Mouse (Mus musculus): ENCODE data around the gene Tulp3. TPM values are rescaled to one million over a fixed set of nuclear protein-coding genes. Genes with fewer than 3 reads are reported as not detected.
"Not testable (repeated sequence)": the region's sequence is repeated elsewhere in the genome, so short reads cannot be mapped to it uniquely, and the experiment has no call there.

Gene Tulp3
- polyA plus RNA-seq, 1 experiment from 2014 or later: 79.6 TPM

DNA sequence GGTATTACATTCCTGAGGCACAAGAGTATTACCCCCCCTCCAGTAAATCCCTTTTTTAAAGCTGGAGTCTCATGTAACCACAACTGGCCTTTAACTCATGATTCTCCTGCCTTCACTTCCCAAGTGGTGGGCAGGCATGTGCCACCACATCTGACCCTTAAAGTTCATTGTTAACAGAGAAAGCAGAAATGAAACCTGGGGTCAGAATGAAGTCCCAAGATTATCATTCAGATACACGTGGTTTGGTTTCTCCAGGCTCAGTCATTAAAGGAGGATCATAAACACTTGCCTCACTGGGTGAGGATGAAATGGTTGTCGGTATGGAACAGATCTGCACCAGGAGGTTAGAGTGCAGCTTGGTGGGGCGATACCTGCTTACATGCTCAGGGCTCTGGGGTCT is 25.6 kb upstream of the Tulp3 start:
- no peak for TF ChIP-seq CTCF (IDR thresholded peaks at IDR 0.05)
- CTCF ChIA-PET: interaction anchor here (1.0 to 1.8 kb wide), 3 partner anchors 15 to 30 kb away, joined by 4 to 14 read pairs (median 6); no protein-coding TSS in a partner anchor
- no peaks in the 10 kb centered on the region for H3K27me3 ChIP-seq
- POLR2A ChIA-PET: interaction anchor here (1.5 kb wide), 1 partner anchor 19 kb away, joined by 3 read pairs; no protein-coding TSS in a partner anchor
- ATAC-seq: no peak
- in situ Hi-C loops (cut with MboI; ENCODE audit: low pct_unique_long_range_greater_than_20kb): no loop called here
- DNase-seq (ENCODE audit: low read depth, low spot score): no peak

DNA sequence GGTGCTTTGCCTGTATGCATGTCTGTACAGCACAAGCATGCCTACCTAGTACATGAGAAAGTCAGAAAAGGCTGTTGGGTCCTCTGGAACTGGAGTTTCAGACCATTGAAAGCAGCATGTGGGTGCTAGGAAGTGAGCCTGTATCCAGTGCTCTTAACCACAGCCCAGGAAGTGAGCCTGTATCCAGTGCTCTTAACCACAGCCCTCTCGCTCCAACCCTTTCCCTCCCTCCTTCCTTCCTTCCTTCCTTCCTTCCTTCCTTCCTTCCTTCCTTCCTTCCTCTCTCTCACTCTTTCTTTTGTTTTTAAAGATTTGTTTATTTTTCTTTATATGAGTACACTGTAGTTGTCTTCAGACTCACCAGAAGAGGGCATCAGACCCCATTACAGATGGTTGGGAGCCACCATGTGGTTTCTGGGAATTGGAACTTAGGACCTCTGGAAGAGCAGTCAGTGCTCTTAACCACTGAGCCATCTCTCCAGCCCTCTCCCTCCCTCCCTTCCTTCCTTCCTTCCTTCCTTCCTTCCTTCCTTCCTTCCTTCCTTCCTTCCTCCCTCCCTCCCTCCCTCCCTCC is 25.0 kb upstream of the Tulp3 start:
- ATAC-seq; POLR2A ChIA-PET; H3K27me3 ChIP-seq; DNase-seq (ENCODE audit: low read depth, low spot score); in situ Hi-C loops (cut with MboI; ENCODE audit: low pct_unique_long_range_greater_than_20kb): not testable (repeated sequence)
- CTCF ChIA-PET: interaction anchor here (1.5 to 1.8 kb wide), 3 partner anchors 17 to 31 kb away, joined by 4 to 14 read pairs (median 9); no protein-coding TSS in a partner anchor

DNA sequence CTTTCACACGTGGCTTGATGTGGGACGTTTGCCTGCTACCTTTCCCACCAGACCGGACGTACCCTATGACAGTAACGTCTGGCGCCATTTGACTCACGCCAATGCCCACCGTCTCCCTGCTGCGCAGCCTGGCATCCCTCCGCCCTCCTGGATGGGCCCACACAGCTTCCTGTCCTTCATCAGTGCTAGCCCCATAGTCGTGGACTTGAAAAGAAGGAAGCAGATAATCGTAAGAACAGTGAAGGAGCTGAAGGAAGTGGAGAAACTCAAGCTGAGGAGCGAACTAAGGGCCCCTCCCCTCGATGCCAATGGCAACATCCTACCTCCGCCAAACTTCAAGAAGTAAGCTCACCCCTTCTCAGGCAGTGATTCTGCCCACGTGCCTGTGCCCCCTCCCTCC is 24.0 kb upstream of the Tulp3 start:
- in situ Hi-C loops (cut with MboI; ENCODE audit: low pct_unique_long_range_greater_than_20kb): no loop called here
- ChIA-PET POLR2A (no interaction called here), CTCF (interaction anchor here (1.5 kb wide), 1 partner anchor 31 kb away, joined by 9 read pairs; no protein-coding TSS in a partner anchor)
- TF ChIP-seq CTCF (IDR thresholded peaks at IDR 0.05): no peak
- DNase-seq (ENCODE audit: low read depth, low spot score): no peak
- H3K27me3 ChIP-seq: no peaks in the 10 kb centered on the region
- ATAC-seq: no peak

DNA sequence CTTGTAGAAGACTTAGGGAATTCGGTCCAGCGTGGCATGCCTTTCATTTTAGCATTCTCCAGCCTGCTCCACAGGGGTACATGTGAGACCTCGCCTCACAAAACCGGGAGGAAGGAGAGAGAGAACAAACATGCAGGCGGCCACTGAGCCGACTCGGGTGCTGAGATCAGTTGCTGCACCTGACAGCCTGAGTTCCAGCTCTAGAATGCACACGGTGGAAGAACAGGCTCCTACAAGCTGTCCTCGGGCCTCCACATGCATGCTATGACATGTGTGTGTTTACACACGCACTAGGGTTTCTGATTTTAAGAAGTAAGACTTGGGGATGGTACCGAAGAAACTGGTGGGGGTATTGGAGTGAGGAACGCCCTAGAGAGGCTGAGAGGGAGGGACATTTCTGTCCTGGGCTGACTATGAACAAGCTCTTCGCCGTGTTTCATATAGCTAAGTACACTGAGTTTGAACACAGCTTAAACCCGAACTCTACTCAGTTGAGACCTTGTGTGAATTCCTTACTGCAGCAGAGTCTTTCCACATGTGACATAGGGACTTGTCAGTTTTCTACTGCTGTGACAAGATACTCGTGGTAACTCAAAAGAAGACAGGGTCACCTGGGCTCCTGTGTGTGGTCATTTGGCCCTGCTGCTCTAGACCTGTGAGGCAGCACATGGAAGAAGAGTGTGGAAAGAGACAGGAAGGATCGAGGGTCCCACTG is 20.9 kb upstream of the Tulp3 start:
- CTCF ChIA-PET: interaction anchor here (1.0 kb wide), 1 partner anchor 35 kb away, joined by 3 read pairs; no protein-coding TSS in a partner anchor
- POLR2A ChIA-PET: interaction anchor here (0.6 to 0.7 kb wide), 2 partner anchors 16 to 17 kb away, joined by 3 to 5 read pairs; no protein-coding TSS in a partner anchor
- H3K27me3 ChIP-seq: no peaks in the 10 kb centered on the region
- ATAC-seq (no peak), DNase-seq (ENCODE audit: low read depth, low spot score) (no peak)
- TF ChIP-seq CTCF (IDR thresholded peaks at IDR 0.05): no peak
- in situ Hi-C loops (cut with MboI; ENCODE audit: low pct_unique_long_range_greater_than_20kb): no loop called here

DNA sequence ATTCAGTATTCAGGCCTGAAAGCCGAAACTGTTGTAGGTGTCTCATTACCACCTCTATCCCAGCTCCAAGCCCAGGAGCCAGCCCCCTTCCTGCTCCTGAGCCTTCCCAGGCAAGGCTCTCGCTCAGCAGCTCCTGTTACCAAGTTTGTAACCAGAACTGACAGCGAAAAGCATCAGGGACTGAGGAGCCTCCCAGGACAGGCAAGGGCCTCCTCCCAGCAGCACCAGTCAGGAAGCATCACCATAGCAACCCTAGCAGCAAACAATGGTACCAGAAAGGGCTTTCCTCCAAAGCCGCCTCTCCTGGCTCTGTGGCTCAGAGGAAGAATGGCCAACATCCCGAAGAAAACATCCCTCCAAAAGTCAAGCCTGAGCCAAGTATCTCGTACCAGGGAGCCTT is 19.5 kb upstream of the Tulp3 start, which contains the start of the genes Tex52 and Gm44596:
Gene Tex52 (plus strand): TSS at position 265 of the 400 bp plus-strand sequence.
Gene Gm44596 (plus strand): TSS at position 312 of the 400 bp plus-strand sequence.
- CTCF ChIA-PET: interaction anchor here (1.9 to 2.1 kb wide), 2 partner anchors 11 to 36 kb away, joined by 4 to 6 read pairs; no protein-coding TSS in a partner anchor
- DNase-seq (ENCODE audit: low read depth, low spot score): no peak
- POLR2A ChIA-PET: no interaction called here
- no peak for TF ChIP-seq CTCF (IDR thresholded peaks at IDR 0.05)
- no peaks in the 10 kb centered on the region for H3K27me3 ChIP-seq
- ATAC-seq: no peak
- in situ Hi-C loops (cut with MboI; ENCODE audit: low pct_unique_long_range_greater_than_20kb): no loop called here

DNA sequence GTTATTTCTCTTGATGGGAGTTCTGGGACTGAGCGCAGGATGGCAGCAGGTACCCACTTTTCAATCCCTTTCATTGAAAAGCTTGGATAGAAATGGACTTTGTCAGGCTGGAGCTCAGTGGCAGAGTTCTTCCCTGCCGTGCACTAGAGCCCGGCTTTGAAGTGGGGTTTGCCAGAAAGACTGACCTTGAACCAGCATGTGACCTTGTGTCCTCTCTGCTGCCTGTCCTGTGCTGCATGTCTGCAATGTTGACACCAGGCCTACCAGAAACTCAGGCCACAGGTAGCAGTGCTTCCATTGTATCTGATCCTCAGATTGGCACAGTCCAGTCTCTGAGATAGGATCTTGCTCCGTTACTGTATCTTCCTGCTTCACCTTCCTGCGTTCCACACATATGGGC is 14.4 kb upstream of the Tulp3 start:
- ATAC-seq (no peak), DNase-seq (ENCODE audit: low read depth, low spot score) (no peak)
- in situ Hi-C loops (cut with MboI; ENCODE audit: low pct_unique_long_range_greater_than_20kb): no loop called here
- no peak for TF ChIP-seq CTCF (IDR thresholded peaks at IDR 0.05)
- no peaks in the 10 kb centered on the region for H3K27me3 ChIP-seq
- POLR2A ChIA-PET: no interaction called here
- CTCF ChIA-PET: no interaction called here

DNA sequence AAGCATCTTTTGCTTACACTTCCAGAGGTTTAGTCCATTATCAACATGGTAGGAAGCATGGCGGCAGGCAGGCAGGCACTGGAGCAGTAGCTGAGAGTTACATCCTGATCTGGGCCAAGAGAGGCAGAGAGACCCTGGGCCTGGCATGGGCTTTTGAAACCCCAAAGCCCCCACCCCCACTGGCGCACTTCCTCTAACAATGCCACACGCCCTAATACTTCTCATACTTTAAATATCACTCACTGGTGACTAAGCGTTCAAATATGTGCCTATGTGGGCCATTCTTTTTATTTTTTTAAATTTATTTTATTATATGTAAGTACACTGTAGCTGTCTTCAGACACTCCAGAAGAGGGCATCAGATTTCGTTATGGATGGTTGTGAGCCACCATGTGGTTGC is 10.8 kb upstream of the Tulp3 start:
- no peaks in the 10 kb centered on the region for H3K27me3 ChIP-seq
- CTCF ChIA-PET: interaction anchor here (1.2 to 3.4 kb wide), 2 partner anchors 29 to 45 kb away, joined by 3 to 18 read pairs; no protein-coding TSS in a partner anchor
- DNase-seq (ENCODE audit: low read depth, low spot score): no peak
- in situ Hi-C loops (cut with MboI; ENCODE audit: low pct_unique_long_range_greater_than_20kb): no loop called here
- ATAC-seq: no peak
- POLR2A ChIA-PET: no interaction called here
- TF ChIP-seq CTCF (IDR thresholded peaks at IDR 0.05): no peak

DNA sequence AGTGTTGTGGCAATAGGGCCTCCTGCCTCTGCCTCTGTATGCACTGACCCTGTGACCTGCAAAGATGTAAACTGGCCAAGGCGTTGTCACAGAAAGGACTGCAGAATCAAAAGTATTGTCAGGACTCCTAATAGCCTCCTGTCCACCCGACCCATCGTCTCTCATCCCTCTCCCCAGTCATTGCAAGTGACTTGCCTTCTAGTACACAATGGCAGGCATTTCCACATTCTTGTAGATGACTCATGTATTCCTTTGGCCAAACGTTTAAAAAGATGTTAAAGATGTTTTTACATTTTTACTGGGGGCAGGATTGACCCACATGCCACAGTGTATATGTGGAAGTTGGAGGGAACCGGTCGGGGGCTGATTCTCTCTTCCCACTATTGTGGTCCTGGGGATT is 9.1 kb upstream of the Tulp3 start:
- in situ Hi-C loops (cut with MboI; ENCODE audit: low pct_unique_long_range_greater_than_20kb): loop anchor here (5.0 kb wide), 1 partner anchor 48 kb away; no protein-coding TSS in a partner anchor
- DNase-seq (ENCODE audit: low read depth, low spot score) (no peak), ATAC-seq (no peak)
- H3K27me3 ChIP-seq: no peaks in the 10 kb centered on the region
- no peak for TF ChIP-seq CTCF (IDR thresholded peaks at IDR 0.05)
- CTCF ChIA-PET: interaction anchor here (0.7 to 3.4 kb wide), 3 partner anchors 26 to 95 kb away, joined by 3 to 18 read pairs (median 3); no protein-coding TSS in a partner anchor
- POLR2A ChIA-PET: no interaction called here

DNA sequence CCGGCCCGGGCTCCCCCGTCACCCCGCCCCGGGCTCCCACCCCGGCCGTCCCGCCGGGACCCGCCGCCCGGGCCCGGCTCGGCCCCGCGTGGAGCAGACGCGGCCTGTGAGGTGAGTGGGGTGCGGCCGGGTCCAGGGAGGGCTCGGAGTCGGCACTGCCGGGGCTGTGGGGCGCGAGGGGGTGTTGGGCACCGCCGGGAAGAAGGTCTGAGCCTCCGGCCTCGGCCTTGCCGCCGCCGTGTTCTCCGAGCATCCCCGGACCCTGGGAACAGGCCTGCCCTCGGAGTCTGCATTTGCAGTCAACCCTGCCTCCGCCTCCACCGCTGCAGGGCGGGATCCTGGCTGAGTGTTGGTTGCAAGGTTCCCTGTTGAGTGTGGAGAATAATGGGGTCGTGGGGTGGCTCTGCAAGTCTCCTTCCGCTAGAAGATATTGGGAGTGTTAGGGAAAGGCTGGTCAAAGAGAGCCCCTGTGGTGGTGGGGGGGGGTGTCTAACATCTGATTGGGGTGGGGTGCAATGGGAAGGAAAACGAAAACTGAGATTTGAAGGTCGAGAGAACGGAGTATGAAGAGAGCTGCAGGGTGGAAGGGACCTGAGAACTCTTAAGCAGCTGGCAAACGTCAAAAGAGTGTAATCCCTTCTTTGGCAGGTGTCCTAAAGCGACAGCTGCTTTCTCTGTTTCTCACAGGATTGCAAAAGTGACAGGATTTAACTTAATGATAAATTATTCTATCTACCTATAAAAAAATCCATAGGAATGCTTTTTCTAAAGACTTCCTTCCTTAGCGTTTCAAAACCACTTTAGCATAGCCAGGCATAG is 7.6 kb upstream of the Tulp3 start:
- DNase-seq (ENCODE audit: low read depth, low spot score) (no peak), ATAC-seq (peak; percentile 28)
- H3K27me3 ChIP-seq: no peaks in the 10 kb centered on the region
- in situ Hi-C loops (cut with MboI; ENCODE audit: low pct_unique_long_range_greater_than_20kb): loop anchor here (5.0 kb wide), 1 partner anchor 49 kb away; no protein-coding TSS in a partner anchor
- TF ChIP-seq CTCF (IDR thresholded peaks at IDR 0.05): no peak
- CTCF ChIA-PET: interaction anchor here (1.1 to 3.4 kb wide), 3 partner anchors 11 to 163 kb away, joined by 3 to 18 read pairs (median 4); partner anchors contain the start of genes Gm44596 and Tex52
- POLR2A ChIA-PET: no interaction called here

DNA sequence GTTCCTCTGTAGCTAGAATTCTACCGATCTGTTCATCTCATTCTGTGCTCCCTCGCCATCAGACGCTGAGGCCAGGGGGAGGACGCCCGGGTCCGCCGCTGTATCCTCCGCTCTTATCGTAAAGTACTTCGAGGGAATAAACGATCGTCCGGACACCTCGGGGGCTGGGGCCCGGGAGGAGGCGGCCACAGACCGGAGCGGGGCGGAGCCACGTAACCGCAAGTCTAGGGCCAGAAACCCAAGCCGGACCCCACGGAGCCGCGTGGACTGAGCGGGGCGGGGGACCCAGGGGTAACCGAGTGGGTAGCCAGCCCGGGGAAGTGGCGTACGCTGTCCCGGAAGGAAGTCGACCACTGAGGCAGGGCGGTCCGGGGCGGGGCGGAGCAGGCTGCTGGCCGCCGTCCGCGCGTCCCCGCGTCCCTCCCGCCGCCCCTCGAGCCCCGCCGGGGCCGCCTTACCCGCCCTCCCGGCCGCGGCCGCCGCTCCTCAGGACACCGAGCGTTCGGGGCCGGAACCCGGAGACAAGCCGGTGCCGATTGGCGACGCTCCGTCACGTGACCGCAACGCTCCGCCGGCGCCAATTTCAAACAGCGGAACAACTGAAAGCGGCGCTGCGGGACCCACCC is 6.8 kb upstream of the Tulp3 start, which contains the start of the genes Rhno1 and Foxm1:
Gene Rhno1 (minus strand): TSS at position 531 of the 626 bp plus-strand sequence.
Gene Foxm1 (plus strand): TSS at position 587 of the 626 bp plus-strand sequence.
- in situ Hi-C loops (cut with MboI; ENCODE audit: low pct_unique_long_range_greater_than_20kb): loop anchor here (5.0 kb wide), 1 partner anchor 50 kb away; no protein-coding TSS in a partner anchor
- CTCF ChIA-PET: interaction anchor here (1.4 to 2.1 kb wide), 2 partner anchors 28 to 49 kb away, joined by 4 to 7 read pairs; no protein-coding TSS in a partner anchor
- POLR2A ChIA-PET: no interaction called here
- H3K27me3 ChIP-seq: no peaks in the 10 kb centered on the region
- DNase-seq (ENCODE audit: low read depth, low spot score) (no peak), ATAC-seq (peak; percentile 83)
- TF ChIP-seq CTCF (IDR thresholded peaks at IDR 0.05): no peak
